Mouse (Mus musculus): ENCODE results near the gene Tardbp.

Gene Tardbp

DNA sequence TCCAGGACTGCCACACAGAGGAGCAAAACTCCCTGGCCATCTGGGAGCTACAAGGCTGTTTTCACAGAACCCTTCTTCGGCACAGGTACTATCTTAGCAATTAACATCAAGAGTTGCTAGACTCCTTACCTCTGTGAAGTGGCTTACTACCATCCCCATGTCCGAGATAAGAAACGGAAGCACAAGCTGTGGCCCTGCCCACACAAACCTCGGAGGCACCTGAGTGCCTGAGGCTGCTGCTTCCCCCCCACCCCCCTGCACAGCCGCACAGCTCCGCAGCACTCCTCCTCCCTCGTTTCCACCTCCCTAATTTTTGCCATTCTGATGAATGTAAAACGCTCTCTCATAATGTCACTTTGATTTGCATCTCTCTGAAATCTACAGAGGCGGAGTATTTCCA is 11.5 kb upstream of the Tardbp start:
- CTCF ChIA-PET, result interaction anchor here (0.7 kb wide), 1 partner anchor 374 kb away, joined by 3 read pairs; no protein-coding TSS in a partner anchor

- CTCF ChIA-PET, result interaction anchor here (0.7 kb wide), 1 partner anchor 1221 kb away, joined by 4 read pairs; no protein-coding TSS in a partner anchor
Observed at GRCm38 (mm10) chr4:148635309-148635708, 8.5 kb upstream of the Tardbp start.

DNA sequence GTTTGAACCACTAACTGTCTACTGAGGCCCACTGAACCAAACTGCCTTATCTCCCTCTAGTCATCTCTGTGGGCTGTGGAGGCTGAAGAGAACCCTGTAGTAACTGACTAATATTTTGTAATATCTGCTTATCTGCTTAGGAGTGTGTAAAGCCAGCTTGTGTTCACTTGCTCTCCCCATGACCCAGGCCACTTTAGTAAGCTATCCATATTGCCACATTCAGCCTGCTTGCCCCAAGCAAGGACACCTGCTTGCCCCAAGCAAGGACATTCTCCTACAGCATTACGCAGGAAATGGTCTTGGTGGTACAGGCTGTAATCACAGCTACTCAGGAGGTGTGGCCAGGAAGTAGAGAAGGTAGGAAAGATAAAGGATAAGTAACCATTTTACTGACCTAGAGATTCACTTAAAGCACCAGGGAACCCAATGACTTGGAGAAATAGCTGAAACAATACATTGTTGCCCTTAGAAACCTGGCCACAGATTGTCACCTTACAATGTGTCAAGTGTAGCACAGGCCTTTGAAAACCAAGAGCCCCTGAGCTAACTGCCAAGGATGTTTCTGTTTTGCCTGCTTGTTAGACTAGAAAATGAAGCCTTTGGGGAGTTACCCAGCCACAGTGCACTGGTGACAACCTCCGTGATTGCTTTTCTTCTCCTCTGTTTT is 6.7 kb upstream of the Tardbp start:
- CTCF ChIA-PET, result no interaction called here

GRCm38 (mm10) chr4:148632013-148632692 is 5.3 kb upstream of the Tardbp start:
- CTCF ChIA-PET, result no interaction called here

DNA sequence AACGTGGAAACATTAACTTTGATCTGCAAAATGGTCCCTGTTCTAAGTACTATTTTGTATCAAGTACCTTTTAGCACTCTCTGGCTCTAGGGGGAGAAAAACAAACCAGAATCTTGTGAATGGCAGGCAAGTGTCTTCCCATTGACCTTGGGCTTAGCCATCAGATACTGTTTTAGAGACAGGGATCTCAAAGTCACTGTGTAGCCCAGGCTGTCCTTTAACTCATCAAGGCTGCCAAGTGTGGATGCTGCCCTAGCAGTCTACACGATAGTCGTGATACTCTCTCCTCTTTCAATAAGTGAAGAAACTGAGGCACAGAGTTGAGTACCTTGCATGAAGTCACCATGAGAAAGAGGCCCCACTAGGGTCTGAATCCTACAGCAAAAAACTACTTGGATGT is 427 bp upstream of the Tardbp start:
- CTCF ChIA-PET, result no interaction called here

GRCm38 (mm10) chr4:148625756-148626622 is 830 bp downstream of the Tardbp start:
- CTCF ChIA-PET, result no interaction called here

GRCm38 (mm10) chr4:148625010-148625409 is 1.8 kb downstream of the Tardbp start:
- CTCF ChIA-PET, result no interaction called here

DNA sequence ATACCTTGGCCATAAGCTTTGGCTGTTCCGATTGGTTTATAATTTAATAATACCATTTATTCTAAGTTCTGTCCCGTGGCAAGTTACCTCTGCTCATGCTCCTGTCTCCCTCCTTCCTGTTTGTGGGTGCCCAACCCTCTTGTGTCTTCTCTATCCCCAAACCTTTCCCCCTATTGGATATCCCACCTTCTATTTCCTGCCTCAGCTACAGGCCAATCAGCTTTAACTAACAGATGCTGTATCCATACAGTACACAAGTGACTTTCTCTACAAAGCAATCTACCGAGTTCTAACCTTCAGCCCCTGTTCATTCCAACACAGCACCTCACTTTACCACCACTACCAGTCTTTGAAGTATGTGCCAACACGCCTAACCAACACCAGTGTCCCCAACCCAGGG is 3.2 kb downstream of the Tardbp start:
- CTCF ChIA-PET, result no interaction called here

GRCm38 (mm10) chr4:148622485-148622884 is 4.3 kb downstream of the Tardbp start:
- CTCF ChIA-PET, result no interaction called here

GRCm38 (mm10) chr4:148620718-148621117 is 6.1 kb downstream of the Tardbp start:
- CTCF ChIA-PET, result no interaction called here

DNA sequence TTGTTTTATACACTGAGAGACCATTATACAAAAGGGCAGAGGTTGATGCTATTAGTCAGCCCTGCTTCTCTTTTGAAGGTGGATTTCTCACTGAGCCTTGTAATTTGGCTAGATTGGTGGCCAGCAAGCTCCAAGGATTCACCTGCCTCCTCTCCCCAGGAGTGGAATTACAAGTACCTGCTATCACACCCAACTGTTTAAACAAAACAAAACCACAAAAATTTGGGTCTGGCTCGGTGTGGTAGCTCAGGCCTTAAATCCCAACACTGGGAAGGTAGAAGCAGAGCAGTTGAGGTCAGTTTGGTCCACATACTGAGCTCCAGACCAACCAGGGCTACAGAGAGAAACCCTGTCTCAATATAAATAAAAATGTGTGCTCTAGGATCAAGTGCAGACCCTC is 7.0 kb downstream of the Tardbp start:
- CTCF ChIA-PET, result interaction anchor here (0.7 kb wide), 1 partner anchor 11 kb away, joined by 3 read pairs; no protein-coding TSS in a partner anchor

DNA sequence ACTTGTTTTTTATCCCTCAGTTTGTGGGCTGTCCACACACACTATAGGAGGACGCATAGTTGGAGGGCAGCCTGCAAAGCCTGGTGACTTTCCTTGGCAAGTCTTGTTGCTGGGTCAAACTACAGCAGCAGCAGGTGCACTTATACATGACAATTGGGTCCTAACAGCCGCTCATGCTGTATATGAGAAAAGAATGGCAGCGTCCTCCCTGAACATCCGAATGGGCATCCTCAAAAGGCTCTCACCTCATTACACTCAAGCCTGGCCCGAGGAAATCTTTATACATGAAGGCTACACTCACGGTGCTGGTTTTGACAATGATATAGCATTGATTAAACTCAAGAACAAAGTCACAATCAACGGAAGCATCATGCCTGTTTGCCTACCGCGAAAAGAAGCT is 13.1 kb downstream of the Tardbp start:
- CTCF ChIA-PET, result no interaction called here

GRCm38 (mm10) chr4:148612557-148612956 is 14.3 kb downstream of the Tardbp start:
- CTCF ChIA-PET, result no interaction called here

- CTCF ChIA-PET, result no interaction called here
Observed at GRCm38 (mm10) chr4:148610631-148611364, 16.0 kb downstream of the Tardbp start.

DNA sequence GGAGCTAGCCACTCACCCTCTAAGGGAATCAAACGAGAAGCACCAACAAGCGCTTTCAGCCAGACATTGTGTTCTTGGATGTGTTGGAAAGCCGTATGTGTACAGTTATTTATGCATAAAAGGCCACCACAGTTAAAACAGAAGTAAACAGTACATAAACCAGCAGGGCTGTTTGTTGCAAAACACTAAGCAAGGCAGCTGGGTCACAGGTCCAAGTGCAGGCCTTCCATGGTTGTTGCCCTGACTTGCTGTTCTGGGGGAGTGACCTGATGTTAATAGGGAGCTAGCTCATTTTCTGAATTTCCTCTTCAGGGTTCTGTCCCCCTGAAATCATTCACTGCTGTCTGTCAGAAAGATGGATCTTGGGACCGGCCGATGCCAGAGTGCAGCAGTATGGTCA is 17.0 kb downstream of the Tardbp start:
- CTCF ChIA-PET, result no interaction called here

GRCm38 (mm10) chr4:148607758-148608157 is 19.1 kb downstream of the Tardbp start:
- CTCF ChIA-PET, result interaction anchor here (0.6 kb wide), 1 partner anchor 20 kb away, joined by 3 read pairs; no protein-coding TSS in a partner anchor

GRCm38 (mm10) chr4:148604541-148605165 is 22.2 kb downstream of the Tardbp start:
- CTCF ChIA-PET, result no interaction called here

DNA sequence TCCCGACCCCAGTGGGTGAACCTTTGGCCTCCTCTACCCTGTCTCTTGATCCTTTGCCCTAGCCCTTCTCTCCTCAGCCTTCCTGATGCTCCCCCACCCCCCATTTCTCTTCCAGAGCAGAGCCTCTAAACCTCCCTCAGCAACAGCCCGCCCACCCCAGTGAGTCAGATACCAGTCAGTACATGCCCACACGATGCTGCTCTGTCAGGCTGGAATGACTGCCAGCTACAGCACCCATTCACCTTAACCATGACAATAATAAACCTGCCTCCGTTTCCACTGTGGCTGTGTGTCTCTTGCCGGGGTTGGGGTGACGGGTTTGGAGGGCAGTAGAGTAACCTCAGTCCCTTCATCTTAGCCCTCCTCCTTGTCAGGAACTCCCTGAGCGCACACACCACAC is 22.7 kb downstream of the Tardbp start:
- CTCF ChIA-PET, result no interaction called here

- CTCF ChIA-PET, result no interaction called here
Observed at GRCm38 (mm10) chr4:148603376-148604139, 23.3 kb downstream of the Tardbp start.

DNA sequence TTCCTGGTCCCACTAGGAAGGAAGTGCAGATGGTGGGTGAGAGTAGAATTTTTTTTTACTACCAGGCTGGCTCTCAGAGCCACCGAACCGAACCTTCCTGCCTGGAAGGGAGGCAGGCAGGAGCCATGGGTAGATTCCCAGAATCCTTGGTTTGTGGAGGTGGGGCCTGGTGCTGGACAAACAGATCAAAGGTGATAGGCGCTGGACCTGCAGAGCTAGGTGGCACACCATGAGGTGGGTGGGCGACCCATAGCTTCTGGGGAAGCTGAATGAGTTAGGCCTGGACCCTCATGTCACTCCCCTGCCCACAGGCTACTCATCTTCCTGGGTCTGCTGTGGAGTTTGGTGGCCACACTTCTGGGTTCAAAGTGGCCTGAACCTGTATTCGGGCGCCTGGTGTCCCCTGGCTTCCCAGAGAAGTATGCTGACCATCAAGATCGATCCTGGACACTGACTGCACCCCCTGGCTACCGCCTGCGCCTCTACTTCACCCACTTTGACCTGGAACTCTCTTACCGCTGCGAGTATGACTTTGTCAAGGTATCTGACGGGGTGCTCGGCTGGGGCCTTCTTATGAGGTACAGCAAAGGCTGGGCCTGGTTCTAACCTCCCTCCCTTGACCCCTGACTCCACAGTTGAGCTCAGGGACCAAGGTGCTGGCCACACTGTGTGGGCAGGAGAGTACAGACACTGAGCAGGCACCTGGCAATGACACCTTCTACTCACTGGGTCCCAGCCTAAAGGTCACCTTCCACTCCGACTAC is 24.3 kb downstream of the Tardbp start, which contains the start of gene Masp2:
Masp2 (plus strand) TSS at position 198 of the 764 bp plus-strand sequence.
- CTCF ChIA-PET, result no interaction called here

Data from spleen, embryonic (tissue).